Mouse (Mus musculus) ES-CJ7 (cell line): Measurements from ENCODE around the gene Ppp2r5e.

Experiments
- DNase-seq: peaks from one replicate; pipeline ENCODE4 v3.0.0; 2011; ENCODE audit warnings: low read depth, low spot score

The Ppp2r5e gene

GRCm38 (mm10) chr12:75577255-75577654 is 18.8 kb downstream of the Ppp2r5e start:
- DNase-seq: no peak

GRCm38 (mm10) chr12:75572271-75572670 is 23.8 kb downstream of the Ppp2r5e start:
- peak; percentile 54 for DNase-seq

- no peak for DNase-seq
Observed at GRCm38 (mm10) chr12:75570138-75570537, 25.9 kb downstream of the Ppp2r5e start.

- no peak for DNase-seq
Observed at GRCm38 (mm10) chr12:75567745-75568144, 28.3 kb downstream of the Ppp2r5e start.

- no peak for DNase-seq
Observed at GRCm38 (mm10) chr12:75565756-75566155, 30.3 kb downstream of the Ppp2r5e start.

GRCm38 (mm10) chr12:75564498-75564897 is 31.5 kb downstream of the Ppp2r5e start:
- DNase-seq: no peak

- peak; percentile 8 for DNase-seq
Observed at GRCm38 (mm10) chr12:75562996-75563618, 32.9 kb downstream of the Ppp2r5e start.

- DNase-seq: no peak
Observed at GRCm38 (mm10) chr12:75560681-75561387, 35.2 kb downstream of the Ppp2r5e start.

- no peak for DNase-seq
Observed at GRCm38 (mm10) chr12:75559196-75559595, 36.8 kb downstream of the Ppp2r5e start.

- DNase-seq: no peak
Observed at GRCm38 (mm10) chr12:75557813-75558212, 38.2 kb downstream of the Ppp2r5e start.

- DNase-seq: no peak
Observed at GRCm38 (mm10) chr12:75555032-75555431, 41.0 kb downstream of the Ppp2r5e start.

- DNase-seq: no peak
Observed at GRCm38 (mm10) chr12:75552296-75552695, 43.7 kb downstream of the Ppp2r5e start.

- no peak for DNase-seq
Observed at GRCm38 (mm10) chr12:75551671-75552070, 44.4 kb downstream of the Ppp2r5e start.

- no peak for DNase-seq
Observed at GRCm38 (mm10) chr12:75548999-75549398, 47.0 kb downstream of the Ppp2r5e start.

GRCm38 (mm10) chr12:75547174-75547573 is 48.9 kb downstream of the Ppp2r5e start:
- no peak for DNase-seq

- no peak for DNase-seq
Observed at GRCm38 (mm10) chr12:75546241-75546640, 49.8 kb downstream of the Ppp2r5e start.

GRCm38 (mm10) chr12:75545431-75545925 is 50.6 kb downstream of the Ppp2r5e start:
- no peak for DNase-seq

GRCm38 (mm10) chr12:75544666-75545065 is 51.4 kb downstream of the Ppp2r5e start:
- no peak for DNase-seq

GRCm38 (mm10) chr12:75544259-75544658 is 51.8 kb downstream of the Ppp2r5e start:
- no peak for DNase-seq

- no peak for DNase-seq
Observed at GRCm38 (mm10) chr12:75543346-75543745, 52.7 kb downstream of the Ppp2r5e start.

- no peak for DNase-seq
Observed at GRCm38 (mm10) chr12:75540621-75541171, 55.3 kb downstream of the Ppp2r5e start.

- DNase-seq: no peak
Observed at GRCm38 (mm10) chr12:75539228-75539627, 56.8 kb downstream of the Ppp2r5e start.
